Mouse (Mus musculus) cerebellum, adult 2 months (tissue): ENCODE results near the gene Ap1m1.

Source experiments
- CTCF ChIP-seq: fragments of 200-500 bp; IDR thresholded peaks from 2 replicates; pipeline ENCODE4 v1.5.1; 2011; ENCODE audit warnings: low read depth, mild to moderate bottlenecking, control low read depth, low read length, moderate library complexity, borderline replicate concordance; ENCODE audit not compliant: insufficient read depth
- POLR2A ChIP-seq: fragments of 200-500 bp; IDR thresholded peaks from 2 replicates; pipeline ENCODE4 v1.6.1; 2011; ENCODE audit warnings: low read length, control low read depth, borderline replicate concordance; ENCODE audit not compliant: insufficient read depth

GRCm38 (mm10) chr8:72265342-72265741, 25.5 kb downstream of the Ap1m1 start:
- TF ChIP-seq CTCF: no peak
- no peak for TF ChIP-seq POLR2A
